Mouse (Mus musculus) liver, adult 2 months (tissue): ENCODE measurements at regions not wholly inside any gene's neighbourhood (a gene's known extent, or its start where the extent isn't known, plus 50 kb on each side); places are given as distances from the start of the nearest gene placed in this dataset.
A peak's percentile ranks its signal among the peaks of the same experiment; 100 is the strongest.

Source experiments
- DNase-seq: peaks from one replicate; pipeline ENCODE4 v3.0.0-alpha.2; 2011; ENCODE audit warnings: low read depth, low spot score; ENCODE audit errors: extremely low read depth
- H3K27ac ChIP-seq: fragments of 200-500 bp; replicated peaks from 2 replicates; pipeline ENCODE4 v1.5.1; 2012; ENCODE audit warnings: low read depth, mild to moderate bottlenecking, control low read depth, inconsistent platforms, low read length; ENCODE audit not compliant: insufficient read depth
- H3K27me3 ChIP-seq: fragments of 200-500 bp; 2 replicates; pipeline ENCODE4 v1.6.1; 2012; ENCODE audit warnings: mild to moderate bottlenecking, moderate library complexity, low read length, inconsistent platforms; ENCODE audit not compliant: control insufficient read depth, insufficient read depth
- H3K36me3 ChIP-seq: fragments of 200-500 bp; 2 replicates; pipeline ENCODE4 v1.6.1; 2012; ENCODE audit warnings: low read length, inconsistent platforms; ENCODE audit not compliant: control insufficient read depth, insufficient read depth
- H3K4me1 ChIP-seq: fragments of 200-500 bp; 2 replicates; pipeline ENCODE4 v1.6.1; 2011; ENCODE audit warnings: low read length; ENCODE audit not compliant: control insufficient read depth, insufficient read depth
- H3K4me3 ChIP-seq: fragments of 200-500 bp; 2 replicates; pipeline ENCODE4 v1.5.1; 2011; ENCODE audit warnings: low read depth, mild to moderate bottlenecking, control low read depth, low read length, moderate library complexity; ENCODE audit not compliant: insufficient read depth
- H3K79me2 ChIP-seq: fragments of 200-500 bp; 2 replicates; pipeline ENCODE4 v1.6.1; 2012; ENCODE audit warnings: inconsistent platforms, mild to moderate bottlenecking, low read length, moderate library complexity; ENCODE audit not compliant: control insufficient read depth, insufficient read depth
- H3K9ac ChIP-seq: fragments of 200-500 bp; 2 replicates; pipeline ENCODE4 v1.6.1; 2012; ENCODE audit warnings: low read depth, mild to moderate bottlenecking, control low read depth, inconsistent platforms, low read length
- CTCF ChIP-seq: fragments of 200-500 bp; IDR thresholded peaks from 2 replicates; pipeline ENCODE4 v1.5.1; 2011; ENCODE audit warnings: low read depth, low read length, control low read depth
- POLR2A ChIP-seq: fragments of 200-500 bp; IDR thresholded peaks from 2 replicates; pipeline ENCODE4 v1.6.1; 2011; ENCODE audit warnings: low read length, control low read depth; ENCODE audit not compliant: insufficient read depth; ENCODE audit errors: extremely low read depth
- WGBS: fragments of 180-500 bp; shearing (Covaris S2); methylation state at CpG from one replicate; pipeline ENCODE4 v1.1.7; 2018; 5-methylcytosine and 5-hydroxymethylcytosine counted together

- TF ChIP-seq POLR2A (no peak), CTCF (no peak)
- no peaks in the 10 kb centered on the region for H3K36me3 ChIP-seq
- no peaks in the 10 kb centered on the region for H3K79me2 ChIP-seq
- H3K9ac ChIP-seq = no peak overlapping the region
- 85% methylated on average over 12 of the region's 12 CpGs for WGBS
- no peaks in the 10 kb centered on the region for H3K4me1 ChIP-seq
- H3K4me3 ChIP-seq = no peak overlapping the region
- no peak overlapping the region for H3K27ac ChIP-seq
- no peaks in the 10 kb centered on the region for H3K27me3 ChIP-seq
- no peak for DNase-seq
These were observed 101.1 kb upstream of the Armc2 start for GRCm38 (mm10) chr10:42119326-42119725.

GRCm38 (mm10) chr10:42118361-42119188 is 100.3 kb upstream of the Armc2 start:
- no peak for DNase-seq
- Histone ChIP-seq H3K27ac (no peak overlapping the region), H3K9ac (no peak overlapping the region), H3K4me3 (no peak overlapping the region), H3K79me2 (no peaks in the 10 kb centered on the region), H3K36me3 (no peaks in the 10 kb centered on the region), H3K4me1 (no peaks in the 10 kb centered on the region), H3K27me3 (no peaks in the 10 kb centered on the region)
- 84% methylated on average over 13 of the region's 13 CpGs for WGBS
- TF ChIP-seq CTCF (no peak), POLR2A (no peak)

- no peaks in the 10 kb centered on the region for H3K36me3 ChIP-seq
- no peak overlapping the region for H3K9ac ChIP-seq
- 92% methylated on average over 5 of the region's 5 CpGs for WGBS
- no peak overlapping the region for H3K27ac ChIP-seq
- no peak for TF ChIP-seq CTCF
- no peak for TF ChIP-seq POLR2A
- H3K79me2 ChIP-seq = no peaks in the 10 kb centered on the region
- no peak for DNase-seq
- H3K4me3 ChIP-seq = no peak overlapping the region
- no peaks in the 10 kb centered on the region for H3K4me1 ChIP-seq
- H3K27me3 ChIP-seq = no peaks in the 10 kb centered on the region
These were observed 99.3 kb upstream of the Armc2 start for GRCm38 (mm10) chr10:42117523-42117922.

GRCm38 (mm10) chr10:42115920-42116298 is 97.7 kb upstream of the Armc2 start:
- Histone ChIP-seq H3K4me1 (no peaks in the 10 kb centered on the region), H3K36me3 (no peaks in the 10 kb centered on the region), H3K27ac (no peak overlapping the region), H3K27me3 (no peaks in the 10 kb centered on the region), H3K79me2 (no peaks in the 10 kb centered on the region), H3K9ac (no peak overlapping the region), H3K4me3 (no peak overlapping the region)
- peak; percentile 81 for DNase-seq
- 66% methylated on average over 4 of the region's 4 CpGs for WGBS
- TF ChIP-seq POLR2A (no peak), CTCF (no peak)

GRCm38 (mm10) chr10:42115224-42115919 is 97.1 kb upstream of the Armc2 start:
- no peaks in the 10 kb centered on the region for H3K36me3 ChIP-seq
- no peaks in the 10 kb centered on the region for H3K79me2 ChIP-seq
- no peak for TF ChIP-seq POLR2A
- TF ChIP-seq CTCF = no peak

GRCm38 (mm10) chr10:42110704-42111103 is 92.5 kb upstream of the Armc2 start:
- Histone ChIP-seq H3K79me2 (no peaks in the 10 kb centered on the region), H3K27me3 (no peaks in the 10 kb centered on the region), H3K9ac (no peak overlapping the region), H3K4me3 (no peak overlapping the region), H3K36me3 (no peaks in the 10 kb centered on the region), H3K27ac (no peak overlapping the region), H3K4me1 (no peaks in the 10 kb centered on the region)
- no peak for DNase-seq
- TF ChIP-seq CTCF (no peak), POLR2A (no peak)
- WGBS = 94% methylated on average over 7 of the region's 7 CpGs

More at GRCm38 (mm10) chr10:42115224-42115919, 97.1 kb upstream of the Armc2 start:
- no peaks in the 10 kb centered on the region for H3K27me3 ChIP-seq
- no peak overlapping the region for H3K9ac ChIP-seq
- H3K4me3 ChIP-seq = no peak overlapping the region
- DNase-seq = no peak
- no peaks in the 10 kb centered on the region for H3K4me1 ChIP-seq
- 87% methylated on average over 4 of the region's 4 CpGs for WGBS
- no peak overlapping the region for H3K27ac ChIP-seq
